Mouse (Mus musculus): Measurements from ENCODE around the gene Itpr1. TPM values are rescaled to one million over a fixed set of nuclear protein-coding genes. Genes with fewer than 3 reads are reported as not detected.

The Itpr1 gene
- polyA plus RNA-seq, 1 experiment from 2014 or later, result 9.0 TPM

- Histone ChIP-seq H3K4me3 (replicated peaks) (no peak overlapping the region), H3K27me3 (replicated peaks) (no peaks in the 10 kb centered on the region), H3K27ac (0 out of 2 replicates have a peak overlapping the region, but pooled peaks have one; percentile 9), H3K9ac (no peak overlapping the region), H3K4me1 (replicated peaks) (0 out of 2 replicates have a peak, but pooled peaks cover 6% of the 10 kb centered on the region), H3K9me3 (no peaks in the 10 kb centered on the region), H3K4me2 (replicated peaks) (no peak overlapping the region), H3K36me3 (peaks cover 3% of the 10 kb centered on the region; the same call in 1 of the 2 replicates)
- no peak for ATAC-seq
- WGBS, result 61% methylated on average over 7 of the region's 7 CpGs
These were observed 232.1 kb downstream of the Itpr1 start for GRCm38 (mm10) chr6:108445006-108445405.

DNA sequence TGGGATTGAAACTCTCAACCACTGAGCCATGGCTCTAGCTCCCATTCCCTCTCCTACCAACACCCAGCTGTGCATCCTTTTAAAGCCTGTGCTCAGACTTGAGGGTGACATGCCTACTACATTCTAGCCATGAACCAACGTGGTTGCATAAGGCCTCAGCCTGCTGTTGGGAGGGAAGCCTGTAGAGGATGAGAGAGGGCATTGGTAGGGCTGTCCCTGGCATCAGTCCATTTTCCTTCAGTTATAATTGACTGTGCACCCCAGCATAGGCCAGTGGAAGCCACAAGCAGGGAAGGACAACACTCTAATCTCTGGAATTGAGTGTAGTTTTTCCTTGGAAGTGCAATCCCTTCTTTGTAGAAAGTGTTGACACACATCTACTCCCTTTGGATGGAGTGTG lies 233.9 kb downstream of the Itpr1 start:
- H3K27me3 ChIP-seq (replicated peaks), result no peaks in the 10 kb centered on the region
- ATAC-seq, result no peak
- no peak overlapping the region for H3K9ac ChIP-seq
- no peak overlapping the region for H3K27ac ChIP-seq
- no peaks in the 10 kb centered on the region for H3K9me3 ChIP-seq
- no peaks in the 10 kb centered on the region for H3K36me3 ChIP-seq
- H3K4me1 ChIP-seq (replicated peaks), result 0 out of 2 replicates have a peak, but pooled peaks cover 6% of the 10 kb centered on the region
- H3K4me2 ChIP-seq (replicated peaks), result no peak overlapping the region
- WGBS, result 76% methylated on average over 1 of the region's 1 CpGs
- no peak overlapping the region for H3K4me3 ChIP-seq (replicated peaks)

DNA sequence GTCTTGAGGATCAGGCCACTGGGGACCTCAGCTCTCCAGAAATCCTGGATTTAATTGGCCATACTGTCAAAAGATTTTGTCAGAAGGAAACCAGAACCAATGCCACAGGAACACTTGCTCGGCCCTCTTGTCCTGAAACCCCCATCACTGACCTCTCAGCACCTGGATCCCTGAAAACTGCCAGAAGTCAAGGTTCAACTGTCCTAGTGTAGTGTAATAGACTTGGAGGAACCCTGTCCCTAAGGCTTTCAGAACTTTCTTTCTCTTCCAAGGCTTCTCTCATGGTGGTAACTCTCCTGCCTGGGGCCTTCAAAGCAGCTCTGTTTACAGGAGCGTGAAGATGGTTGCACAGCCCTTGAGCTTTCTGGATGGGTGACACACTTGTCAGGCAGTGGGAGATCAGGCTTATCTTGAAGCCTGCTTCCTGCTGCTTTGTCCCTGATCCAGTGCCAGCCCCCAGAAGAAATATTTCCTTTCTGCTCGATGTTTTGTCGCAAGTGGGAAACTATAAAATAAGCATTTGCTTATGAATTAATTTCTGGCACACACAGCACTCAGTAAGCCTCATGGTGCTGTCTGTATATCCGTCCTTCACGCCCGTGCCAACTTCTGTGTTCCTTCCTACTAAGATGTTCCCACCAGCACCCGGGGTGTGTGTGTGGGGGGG lies 234.4 kb downstream of the Itpr1 start:
- WGBS, result 68% methylated on average over 8 of the region's 8 CpGs
- Histone ChIP-seq H3K9ac (no peak overlapping the region), H3K36me3 (no peaks in the 10 kb centered on the region), H3K27me3 (replicated peaks) (no peaks in the 10 kb centered on the region), H3K4me3 (replicated peaks) (no peak overlapping the region), H3K4me2 (replicated peaks) (no peak overlapping the region), H3K4me1 (replicated peaks) (0 out of 2 replicates have a peak, but pooled peaks cover 6% of the 10 kb centered on the region), H3K27ac (no peak overlapping the region), H3K9me3 (no peaks in the 10 kb centered on the region)
- ATAC-seq, result no peak

DNA sequence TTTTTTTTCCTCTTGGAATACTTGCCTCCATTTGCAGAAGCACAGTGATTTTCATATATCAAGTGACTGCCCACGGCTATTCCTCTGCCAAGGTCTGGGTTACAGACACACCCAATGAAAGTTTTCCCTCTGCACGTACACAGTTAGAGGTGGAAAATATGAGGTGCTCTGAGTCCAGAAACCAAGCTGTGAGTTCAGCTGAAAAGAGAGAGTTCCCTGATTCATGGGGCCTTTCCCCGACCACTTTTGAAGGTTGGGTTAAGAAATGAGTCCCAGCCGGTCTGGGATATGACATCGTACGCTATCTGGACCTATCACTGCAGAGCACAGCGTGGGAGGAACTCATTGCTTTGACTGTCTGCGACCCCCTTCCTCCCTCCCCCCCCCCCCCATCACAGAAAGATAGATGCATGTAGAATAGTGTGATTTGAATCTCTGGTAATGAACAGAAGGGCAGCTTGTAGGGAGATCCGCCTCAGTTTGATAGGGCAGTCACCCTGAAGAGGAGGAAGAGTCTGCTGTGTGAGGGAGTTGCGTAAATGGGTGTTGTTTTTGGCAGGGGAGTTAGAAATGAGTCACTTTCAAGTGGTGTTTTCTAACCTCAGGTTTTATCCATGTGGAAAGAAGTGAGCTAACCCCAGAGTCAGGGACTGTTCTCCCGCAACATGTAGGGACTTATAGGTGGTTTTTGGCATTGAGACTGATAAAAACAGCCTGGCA lies 235.3 kb downstream of the Itpr1 start:
- Histone ChIP-seq H3K4me3 (replicated peaks) (no peak overlapping the region), H3K27ac (no peak overlapping the region), H3K4me2 (replicated peaks) (no peak overlapping the region), H3K36me3 (no peaks in the 10 kb centered on the region), H3K27me3 (replicated peaks) (no peaks in the 10 kb centered on the region), H3K9me3 (no peaks in the 10 kb centered on the region), H3K9ac (no peak overlapping the region), H3K4me1 (replicated peaks) (0 out of 2 replicates have a peak, but pooled peaks cover 6% of the 10 kb centered on the region)
- peak; percentile 39 for ATAC-seq
- 62% methylated on average over 11 of the region's 11 CpGs for WGBS

DNA sequence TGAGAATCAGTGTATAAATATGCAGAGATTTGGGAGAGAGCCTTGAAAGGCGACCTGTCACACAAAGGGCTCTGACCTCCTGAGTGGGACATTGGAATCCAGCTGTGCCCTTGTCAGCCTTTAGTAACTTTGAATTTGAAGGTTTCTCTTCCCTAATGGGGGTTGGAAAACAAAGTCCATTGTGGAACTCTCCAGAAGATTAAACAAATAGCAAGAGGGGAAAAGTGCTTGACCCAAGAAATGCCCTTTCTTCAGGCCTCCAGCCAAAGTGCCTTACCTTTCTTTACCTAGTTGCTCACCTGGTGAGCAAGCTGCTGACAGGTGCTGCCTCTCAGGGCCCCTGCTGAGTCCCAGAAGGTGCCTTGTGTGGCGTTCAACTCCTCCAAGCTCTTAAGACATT lies 236.0 kb downstream of the Itpr1 start:
- Histone ChIP-seq H3K9ac (no peak overlapping the region), H3K4me1 (replicated peaks) (0 out of 2 replicates have a peak, but pooled peaks cover 6% of the 10 kb centered on the region), H3K4me3 (replicated peaks) (no peak overlapping the region), H3K27ac (no peak overlapping the region), H3K4me2 (replicated peaks) (no peak overlapping the region), H3K27me3 (replicated peaks) (no peaks in the 10 kb centered on the region), H3K36me3 (no peaks in the 10 kb centered on the region), H3K9me3 (no peaks in the 10 kb centered on the region)
- no peak for ATAC-seq
- WGBS, result 85% methylated on average over 2 of the region's 2 CpGs

- no peak overlapping the region for H3K4me2 ChIP-seq (replicated peaks)
- H3K4me3 ChIP-seq (replicated peaks), result no peak overlapping the region
- H3K27me3 ChIP-seq (replicated peaks), result no peaks in the 10 kb centered on the region
- H3K9me3 ChIP-seq, result no peaks in the 10 kb centered on the region
- H3K4me1 ChIP-seq (replicated peaks), result peaks cover 19% of the 10 kb centered on the region
- ATAC-seq, result no peak
- 75% methylated on average over 2 of the region's 2 CpGs for WGBS
- no peaks in the 10 kb centered on the region for H3K36me3 ChIP-seq
- H3K9ac ChIP-seq, result no peak overlapping the region
- H3K27ac ChIP-seq, result no peak overlapping the region
These were observed 238.6 kb downstream of the Itpr1 start for GRCm38 (mm10) chr6:108451536-108451935.

- H3K27ac ChIP-seq, result no peak overlapping the region
- peaks cover 29% of the 10 kb centered on the region for H3K4me1 ChIP-seq (replicated peaks)
- H3K4me3 ChIP-seq (replicated peaks), result no peak overlapping the region
- no peak overlapping the region for H3K9ac ChIP-seq
- ATAC-seq, result no peak
- no peaks in the 10 kb centered on the region for H3K36me3 ChIP-seq
- H3K9me3 ChIP-seq, result no peaks in the 10 kb centered on the region
- H3K27me3 ChIP-seq (replicated peaks), result no peaks in the 10 kb centered on the region
- 90% methylated on average over 5 of the region's 5 CpGs for WGBS
- no peak overlapping the region for H3K4me2 ChIP-seq (replicated peaks)
These were observed 240.7 kb downstream of the Itpr1 start for GRCm38 (mm10) chr6:108453618-108454017.

GRCm38 (mm10) chr6:108454061-108454891 lies 241.4 kb downstream of the Itpr1 start:
- H3K4me3 ChIP-seq (replicated peaks), result no peak overlapping the region
- no peaks in the 10 kb centered on the region for H3K27me3 ChIP-seq (replicated peaks)
- H3K4me1 ChIP-seq (replicated peaks), result peaks cover 32% of the 10 kb centered on the region
- H3K36me3 ChIP-seq, result no peaks in the 10 kb centered on the region
- no peak overlapping the region for H3K4me2 ChIP-seq (replicated peaks)
- 69% methylated on average over 16 of the region's 16 CpGs for WGBS
- H3K27ac ChIP-seq, result no peak overlapping the region
- H3K9me3 ChIP-seq, result no peaks in the 10 kb centered on the region
- ATAC-seq, result no peak
- no peak overlapping the region for H3K9ac ChIP-seq

DNA sequence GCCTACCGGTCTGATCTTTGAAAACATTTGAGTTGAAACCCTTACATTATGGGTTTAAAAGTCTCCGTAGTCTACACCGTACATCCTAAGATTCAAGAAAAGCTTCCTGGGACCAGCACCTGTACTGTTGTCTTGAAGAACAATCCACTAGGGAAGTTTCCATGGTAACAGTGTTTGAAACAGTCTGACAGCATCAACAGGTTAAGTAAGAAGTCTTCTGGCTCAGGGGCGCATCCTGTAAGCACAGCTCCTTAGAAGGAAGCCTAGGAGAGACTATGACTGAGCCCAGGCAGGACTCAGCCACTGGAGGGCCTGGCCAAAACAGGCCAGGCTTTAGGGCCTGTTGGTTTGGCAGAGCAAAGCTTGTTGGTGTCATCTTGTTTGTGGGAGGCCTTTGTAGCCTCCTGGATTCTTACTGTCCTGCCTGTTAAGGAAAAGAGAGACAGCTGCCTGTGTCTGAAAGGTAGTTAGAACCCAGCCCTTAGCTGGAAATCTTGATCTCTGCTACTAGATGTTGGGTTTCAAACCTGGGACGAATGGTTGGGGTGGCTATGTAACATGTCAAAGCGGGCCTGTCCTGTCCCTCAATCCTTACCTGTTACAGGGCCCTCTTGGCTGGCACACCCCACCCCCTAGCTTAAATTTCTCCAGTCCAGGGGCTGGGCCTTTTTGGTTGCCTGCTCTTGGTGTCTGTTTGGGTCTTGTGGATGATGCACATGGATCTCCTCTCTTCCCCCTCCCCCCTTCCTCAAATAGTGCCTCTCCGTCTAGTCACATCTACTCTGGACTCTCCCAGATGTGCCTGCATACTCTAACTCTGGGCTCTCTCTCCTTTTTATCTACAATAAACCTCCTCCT lies 242.3 kb downstream of the Itpr1 start:
- H3K9ac ChIP-seq, result no peak overlapping the region
- WGBS, result 86% methylated on average over 7 of the region's 7 CpGs
- H3K4me2 ChIP-seq (replicated peaks), result no peak overlapping the region
- no peak overlapping the region for H3K27ac ChIP-seq
- ATAC-seq, result no peak
- H3K36me3 ChIP-seq, result no peaks in the 10 kb centered on the region
- H3K27me3 ChIP-seq (replicated peaks), result no peaks in the 10 kb centered on the region
- no peaks in the 10 kb centered on the region for H3K9me3 ChIP-seq
- peaks cover 32% of the 10 kb centered on the region for H3K4me1 ChIP-seq (replicated peaks)
- H3K4me3 ChIP-seq (replicated peaks), result no peak overlapping the region

- Histone ChIP-seq H3K4me3 (replicated peaks) (no peak overlapping the region), H3K4me2 (replicated peaks) (peak overlapping the region; percentile 41), H3K36me3 (no peaks in the 10 kb centered on the region), H3K9ac (no peak overlapping the region), H3K9me3 (no peaks in the 10 kb centered on the region), H3K27me3 (replicated peaks) (no peaks in the 10 kb centered on the region), H3K27ac (peak overlapping the region; percentile 84), H3K4me1 (replicated peaks) (peaks cover 32% of the 10 kb centered on the region)
- WGBS, result 18% methylated on average over 18 of the region's 18 CpGs
- ATAC-seq, result peak; percentile 21
These were observed 243.6 kb downstream of the Itpr1 start for GRCm38 (mm10) chr6:108456231-108457062.

DNA sequence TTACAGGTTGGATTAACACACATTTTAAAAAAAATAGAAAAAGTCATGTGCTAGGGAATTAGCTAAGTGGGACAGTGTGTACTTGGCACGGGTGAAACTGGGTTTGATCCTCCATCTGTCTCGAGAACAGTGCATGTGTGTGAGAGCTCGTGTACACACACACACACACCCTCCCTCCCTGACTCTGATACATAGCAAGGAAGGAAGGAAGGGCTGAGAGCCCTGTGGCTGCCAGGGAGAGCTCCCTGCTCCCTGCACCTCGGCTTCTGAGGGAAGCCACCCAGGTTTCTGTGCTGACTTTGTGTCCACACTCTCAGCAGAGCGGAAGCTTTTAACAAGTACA lies 244.1 kb downstream of the Itpr1 start:
- no peaks in the 10 kb centered on the region for H3K27me3 ChIP-seq (replicated peaks)
- no peak overlapping the region for H3K4me3 ChIP-seq (replicated peaks)
- no peaks in the 10 kb centered on the region for H3K9me3 ChIP-seq
- peaks cover 32% of the 10 kb centered on the region for H3K4me1 ChIP-seq (replicated peaks)
- no peak overlapping the region for H3K9ac ChIP-seq
- H3K4me2 ChIP-seq (replicated peaks), result peak overlapping the region; percentile 41; the same call in 1 of the 2 replicates
- H3K27ac ChIP-seq, result peak overlapping the region; percentile 84
- H3K36me3 ChIP-seq, result no peaks in the 10 kb centered on the region
- peak; percentile 58 for ATAC-seq
- 17% methylated on average over 5 of the region's 5 CpGs for WGBS

All from intestine, embryonic 15.5 days (tissue).